Mouse (Mus musculus) kidney, adult 10 weeks (tissue): ENCODE results near the gene 4933407L21Rik. TPM values are rescaled to one million over a fixed set of nuclear protein-coding genes. Genes with fewer than 3 reads are reported as not detected.

Experiments used
- polyA plus RNA-seq: library from polyadenylated mRNA; stranded (reverse); fragments of 350-450 nt; fragmentation: Illumina TruSeq; extraction: RNeasy Lipid Tissue Mini Kit (QIAGEN cat#74804); gene quantifications from one replicate; pipeline ENCODE4 v1.2.3, GENCODE M21; 2014; ENCODE audit warnings: low read depth, low replicate concordance

The 4933407L21Rik gene
- polyA plus RNA-seq, result not detected

GRCm38 (mm10) chr1:85928057-85928687, at the start of gene 4933407L21Rik:
TSS of gene 4933407L21Rik (plus strand) at chr1:85928483.

GRCm38 (mm10) chr1:85894231-85894747, 34.0 kb upstream of the 4933407L21Rik start, which contains the start of gene Itm2c:
TSS of gene Itm2c (plus strand) at chr1:85894281.

GRCm38 (mm10) chr1:85960873-85961272, 32.6 kb downstream of the 4933407L21Rik start, which contains the start of gene Gpr55:
TSS of gene Gpr55 (minus strand) at chr1:85961007.

Other genes with a start within 250 kb of the 4933407L21Rik start
- gene A630001G21Rik, start 149.8 kb upstream of the 4933407L21Rik start, polyA plus RNA-seq, result 0.73 TPM
- 177 TPM for gene Cab39, start 135.0 kb upstream of the 4933407L21Rik start, polyA plus RNA-seq
- 2.3 TPM for gene Itm2c, start 34.2 kb upstream of the 4933407L21Rik start, polyA plus RNA-seq
- gene Gpr55, start 32.5 kb downstream of the 4933407L21Rik start, polyA plus RNA-seq, result not detected
- not detected for gene Spata3, start 88.3 kb downstream of the 4933407L21Rik start, polyA plus RNA-seq
- gene 2810459M11Rik, start 117.4 kb downstream of the 4933407L21Rik start, polyA plus RNA-seq, result 0.12 TPM
- gene Psmd1, start 135.9 kb downstream of the 4933407L21Rik start, polyA plus RNA-seq, result 145 TPM
- gene Htr2b, start 183.5 kb downstream of the 4933407L21Rik start, polyA plus RNA-seq, result 0.81 TPM
- gene Gm21972, start 205.2 kb downstream of the 4933407L21Rik start, polyA plus RNA-seq, result not detected
- gene Armc9, start 226.3 kb downstream of the 4933407L21Rik start, polyA plus RNA-seq, result 8.1 TPM